Mouse (Mus musculus): ENCODE data around the gene Crlf2.

DNA sequence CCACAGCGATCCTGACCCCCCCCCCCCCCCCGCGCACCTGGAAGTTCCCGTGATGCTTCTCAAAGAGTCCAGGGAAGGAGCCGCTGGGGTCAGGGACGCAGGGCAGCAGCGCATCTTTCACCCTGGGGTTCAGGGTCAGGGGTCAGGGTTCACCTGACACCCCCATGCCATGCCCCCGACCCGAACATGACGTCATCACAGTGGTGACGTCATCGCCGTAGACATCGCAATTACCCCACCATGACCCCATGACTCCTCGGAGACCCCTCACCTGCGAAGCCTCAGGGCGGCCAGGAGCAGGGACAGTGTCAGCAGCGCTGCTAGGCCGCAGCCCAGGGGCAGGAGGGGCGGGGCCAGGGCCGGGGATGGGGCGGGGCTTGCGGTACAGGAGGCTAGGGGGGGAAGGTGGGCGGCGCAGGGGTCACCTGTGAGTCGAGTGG lies 3.5 kb downstream of the Crlf2 start:
- TF ChIP-seq CTCF (IDR thresholded peaks at IDR 0.05) (no peak), POLR2A (IDR thresholded peaks at IDR 0.05; ENCODE audit: insufficient read depth, low read depth, low read length) (no peak), EP300 (IDR thresholded peaks at IDR 0.05; ENCODE audit: insufficient read depth, low read depth, low read length) (no peak)
